ENCODE assay signal across 5 mouse cellular contexts in the genomic region with DNA sequence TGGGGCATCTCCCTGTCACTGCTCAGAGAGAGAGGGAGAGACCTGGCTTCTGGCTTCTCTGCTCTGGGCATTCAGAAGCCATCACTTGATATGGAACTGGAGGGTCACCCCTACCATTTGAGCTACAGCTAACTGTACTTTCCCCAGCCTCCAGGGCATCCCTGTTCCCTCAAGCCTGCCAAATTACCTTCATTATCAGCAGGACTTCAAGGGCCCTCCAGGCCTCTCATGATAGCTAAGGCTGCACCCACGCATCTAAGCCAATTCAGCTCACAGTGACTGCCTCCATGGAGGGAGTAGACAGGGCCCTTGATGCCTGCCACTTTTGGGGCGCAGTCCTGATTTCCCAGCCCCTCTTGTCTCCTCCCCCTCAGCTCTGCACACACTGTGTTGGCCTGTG. TPM values are rescaled to one million over a fixed set of nuclear protein-coding genes. Genes with fewer than 3 reads are reported as not detected.
DNase-seq lines count a peak whose midpoint lies in the region; ATAC-seq and TF ChIP-seq lines count a peak whose summit lies in the region.
"Not testable (repeated sequence)": the region's sequence is repeated elsewhere in the genome, so short reads cannot be mapped to it uniquely, and the experiment has no call there.

No protein-coding gene starts in this region.

- H3K4me2 ChIP-seq in heart, embryonic 14.5 days (ENCODE audit: low read length); heart, postnatal 0 days (ENCODE audit: low read depth, low read length); liver, embryonic 15.5 days: not testable (repeated sequence)

- H3K9me3 ChIP-seq in heart, embryonic 14.5 days (ENCODE audit: control insufficient read depth, low read length); heart, postnatal 0 days (replicated peaks; ENCODE audit: control insufficient read depth, low read length); liver, embryonic 15.5 days (replicated peaks): not testable (repeated sequence)

- H3K9ac ChIP-seq in heart, embryonic 14.5 days (ENCODE audit: low read length); heart, postnatal 0 days (replicated peaks; ENCODE audit: low read depth, low read length); liver, embryonic 15.5 days: not testable (repeated sequence)

- not testable (repeated sequence) for H3K4me1 ChIP-seq in heart, embryonic 14.5 days (ENCODE audit: control insufficient read depth in 2 of 2, insufficient read depth in 2 of 2, low read length in 2 of 2); heart, postnatal 0 days (ENCODE audit: control insufficient read depth, insufficient read depth); liver, embryonic 15.5 days (replicated peaks)

- WGBS in heart, embryonic 14.5 days, result 27% methylated on average over 2 of the region's 2 CpGs
- 35% methylated on average over 2 of the region's 2 CpGs for WGBS in heart, postnatal 0 days
- WGBS in liver, embryonic 15.5 days (ENCODE audit: insufficient replicate concordance), result 56% methylated on average over 2 of the region's 2 CpGs

- ATAC-seq in heart, embryonic 14.5 days (ENCODE audit: insufficient number of reproducible peaks, insufficient read depth, low FRiP score, low read depth), result peak; percentile 82
- peak; percentile 94 for ATAC-seq in heart, postnatal 0 days (ENCODE audit: insufficient read depth, low read depth)
- ATAC-seq in liver, embryonic 15.5 days (ENCODE audit: insufficient read depth), result peak; percentile 22
- 0 out of 2 replicates have a peak, but pooled peaks have one; percentile 52 for ATAC-seq in megakaryocyte-erythroid progenitor cell, adult 5-6 weeks (replicated peaks; ENCODE audit: low FRiP score, low TSS enrichment, poor library complexity, severe bottlenecking)

- H3K27ac ChIP-seq in heart, embryonic 14.5 days (replicated peaks in 1 of 2; ENCODE audit: control insufficient read depth in 1 of 2, insufficient read depth in 1 of 2, low read depth in 2 of 2, low read length in 2 of 2), result 0 out of 4 replicates have a peak overlapping the region, but pooled peaks of 1 of the 2 experiments have one; percentile 10
- H3K27ac ChIP-seq in heart, postnatal 0 days (ENCODE audit: low read depth); liver, embryonic 15.5 days (replicated peaks): not testable (repeated sequence)

- H3K4me3 ChIP-seq in heart, embryonic 14.5 days (ENCODE audit: control insufficient read depth in 1 of 2, insufficient read depth in 1 of 2, low read depth in 1 of 2, low read length in 2 of 2); heart, postnatal 0 days (ENCODE audit: low read depth, low read length); liver, embryonic 15.5 days (replicated peaks): not testable (repeated sequence)

- TF ChIP-seq CTCF in heart, postnatal 0 days (IDR thresholded peaks at IDR 0.05; ENCODE audit: low read depth), result not testable (repeated sequence)

- H3K27me3 ChIP-seq in heart, embryonic 14.5 days (ENCODE audit: control insufficient read depth, insufficient read depth, low read length); heart, postnatal 0 days (ENCODE audit: control insufficient read depth, insufficient read depth, low read length); liver, embryonic 15.5 days: not testable (repeated sequence)

- TF ChIP-seq EP300 in heart, postnatal 0 days (IDR thresholded peaks at IDR 0.05; ENCODE audit: low read depth), result not testable (repeated sequence)

- DNase-seq in heart, adult 11 months, result peak; percentile 91
- DNase-seq in heart, postnatal 0 days (ENCODE audit: low spot score), result peak; percentile 25

- H3K36me3 ChIP-seq in heart, embryonic 14.5 days (ENCODE audit: control insufficient read depth, insufficient read depth, low read length); heart, postnatal 0 days (replicated peaks; ENCODE audit: control insufficient read depth, insufficient read depth, low read length); liver, embryonic 15.5 days (replicated peaks): not testable (repeated sequence)

RNA-seq across cellular contexts. Expression of gene Xiap, which starts 32.5 kb away (rescaled TPM):
- polyA plus RNA-seq in heart, embryonic 14.5 days (2014; fragmentation: Nextera tagmentation; extraction: Ambion mirVana), result 16.8 and 16.9 TPM in 2 replicates
- 22.3 and 30.6 TPM in 2 replicates for total RNA-seq in heart, postnatal 0 days (2014; rRNA removed; ENCODE audit: low replicate concordance)
- 8.0 and 9.0 TPM in 2 replicates for polyA plus RNA-seq in heart, postnatal 0 days (2015; fragmentation: Nextera tagmentation; extraction: Ambion mirVana)
- 5.1 and 5.6 TPM in 2 replicates for polyA plus RNA-seq in liver, embryonic 15.5 days (2015; fragmentation: Nextera tagmentation; extraction: Ambion mirVana)
- total RNA-seq in megakaryocyte-erythroid progenitor cell, adult 5-6 weeks (2014; fragmentation: Nextera tagmentation), result 25.4 and 30.4 TPM in 2 replicates
- total RNA-seq in megakaryocyte-erythroid progenitor cell, adult 5-6 weeks (2017), result 31.5 and 35.6 TPM in 2 replicates

Comparison
In these comparisons a context has a peak if more than half of its experiments do, and no peak if none do; other contexts are left out.
1. ATAC-seq: peak in every context shown above with its lines; median percentile 94 in heart, postnatal 0 days; 82 in heart, embryonic 14.5 days; 52 in megakaryocyte-erythroid progenitor cell, adult 5-6 weeks; 22 in liver, embryonic 15.5 days.